Comparison of ENCODE assay signal across 8 mouse cellular contexts in genomic region chr14:20081937-20082533, GRCm38 (mm10). TPM values are rescaled to one million over a fixed set of nuclear protein-coding genes. Genes with fewer than 3 reads are reported as not detected.
A peak's percentile ranks its signal among the peaks of the same experiment; 100 is the strongest.
DNase-seq lines count a peak whose midpoint lies in the region; ATAC-seq and TF ChIP-seq lines count a peak whose summit lies in the region.

No protein-coding gene starts in this region.

- no peak for ATAC-seq in liver, embryonic 12.5 days

- H3K27me3 ChIP-seq in spleen, adult 2 months (ENCODE audit: control insufficient read depth, insufficient read depth, low read length), result no peaks in the 10 kb centered on the region
- H3K27me3 ChIP-seq in liver, embryonic 12.5 days (replicated peaks), result no peaks in the 10 kb centered on the region

- 0 out of 2 replicates have a peak, but pooled peaks cover 2% of the 10 kb centered on the region for H3K36me3 ChIP-seq in spleen, adult 2 months (ENCODE audit: control insufficient read depth, insufficient read depth, low read length)
- H3K36me3 ChIP-seq in liver, embryonic 12.5 days, result no peaks in the 10 kb centered on the region

- peak overlapping the region; percentile 79 for H3K4me2 ChIP-seq in liver, embryonic 12.5 days

- peak overlapping the region; percentile 95 for H3K27ac ChIP-seq in spleen, adult 2 months (ENCODE audit: insufficient read depth, low read length)
- peak overlapping the region; percentile 85 for H3K27ac ChIP-seq in liver, embryonic 12.5 days

- peak overlapping the region; percentile 64 for H3K9ac ChIP-seq in liver, embryonic 12.5 days

- 42% methylated on average over 5 of the region's 5 CpGs for WGBS in spleen, adult 2 months
- WGBS in liver, embryonic 12.5 days (ENCODE audit: insufficient replicate concordance), result 49% methylated on average over 5 of the region's 5 CpGs

- no peaks in the 10 kb centered on the region for H3K9me3 ChIP-seq in liver, embryonic 12.5 days (replicated peaks)

- H3K4me3 ChIP-seq in spleen, adult 2 months (ENCODE audit: extremely low read depth, insufficient read depth, insufficient read length), result peak overlapping the region; percentile 86; the same call in 1 of the 2 replicates
- H3K4me3 ChIP-seq in liver, embryonic 12.5 days, result peak overlapping the region; percentile 63

- no peak for TF ChIP-seq POLR2A in spleen, adult 2 months (IDR thresholded peaks at IDR 0.05; ENCODE audit: low read depth, low read length)

- no peak for TF ChIP-seq CTCF in spleen, adult 2 months (IDR thresholded peaks at IDR 0.05; ENCODE audit: extremely low read depth, insufficient read depth, insufficient read length, insufficient replicate concordance)

- H3K4me1 ChIP-seq in spleen, adult 2 months (ENCODE audit: control insufficient read depth, insufficient read depth, insufficient read length), result peaks cover 8% of the 10 kb centered on the region; the same call in 1 of the 2 replicates
- H3K4me1 ChIP-seq in liver, embryonic 12.5 days, result peaks cover 45% of the 10 kb centered on the region

- peak; percentile 12 for DNase-seq in cerebellum, adult 11 months
- no peak for DNase-seq in cerebellum, postnatal 36 days
- peak in 1 of 2 experiments; percentile 4 for DNase-seq in spleen, adult 2 months (ENCODE audit: low read depth in 1 of 2, low spot score in 2 of 2)
- DNase-seq in spleen, postnatal 4 days (ENCODE audit: low spot score in 2 of 2), result no peak
- no peak for DNase-seq in right cerebral cortex, postnatal 36 days (ENCODE audit: low spot score in 2 of 2)
- DNase-seq in thymus, adult 18-20 months, result no peak
- no peak for DNase-seq in kidney, adult 11 months

RNA-seq across cellular contexts. Expression of gene Saysd1, which starts 56.3 kb away (rescaled TPM):
- 6.1 and 6.8 TPM in 2 replicates for polyA plus RNA-seq in spleen, adult 2 months (2012; rRNA removed)
- polyA plus RNA-seq in liver, embryonic 12.5 days (2016; fragmentation: Nextera tagmentation; extraction: Ambion mirVana), result 4.5 and 4.8 TPM in 2 replicates
